Mouse (Mus musculus) adrenal gland, postnatal 10 days (tissue): ENCODE results near the gene Kcnj2. TPM values are rescaled to one million over a fixed set of nuclear protein-coding genes. Genes with fewer than 3 reads are reported as not detected.

Experiments
- DNase-seq: peaks from one replicate; pipeline ENCODE4 v3.0.0; 2021; ENCODE audit warnings: mixed read lengths
- long read RNA-seq, 2 experiments: library from polyadenylated mRNA; stranded (forward); transcript quantifications; one replicate each; pipeline ENCODE4 v2.0.0; 2021
- total RNA-seq, 2 experiments: library from RNA; stranded (reverse); gene quantifications; 2 replicates each; pipeline ENCODE4 v1.2.3; 2021

Gene Kcnj2
- total RNA-seq: 1 to 10 TPM; 4.5 to 7.6 TPM
- long read RNA-seq, experiment 1, partial matches to known transcripts: 0 of 2 reads
- long read RNA-seq, experiment 1, other reads (novel, unspliced or antisense): 2 of 2 reads
- long read RNA-seq, experiment 2: 0 reads

DNA sequence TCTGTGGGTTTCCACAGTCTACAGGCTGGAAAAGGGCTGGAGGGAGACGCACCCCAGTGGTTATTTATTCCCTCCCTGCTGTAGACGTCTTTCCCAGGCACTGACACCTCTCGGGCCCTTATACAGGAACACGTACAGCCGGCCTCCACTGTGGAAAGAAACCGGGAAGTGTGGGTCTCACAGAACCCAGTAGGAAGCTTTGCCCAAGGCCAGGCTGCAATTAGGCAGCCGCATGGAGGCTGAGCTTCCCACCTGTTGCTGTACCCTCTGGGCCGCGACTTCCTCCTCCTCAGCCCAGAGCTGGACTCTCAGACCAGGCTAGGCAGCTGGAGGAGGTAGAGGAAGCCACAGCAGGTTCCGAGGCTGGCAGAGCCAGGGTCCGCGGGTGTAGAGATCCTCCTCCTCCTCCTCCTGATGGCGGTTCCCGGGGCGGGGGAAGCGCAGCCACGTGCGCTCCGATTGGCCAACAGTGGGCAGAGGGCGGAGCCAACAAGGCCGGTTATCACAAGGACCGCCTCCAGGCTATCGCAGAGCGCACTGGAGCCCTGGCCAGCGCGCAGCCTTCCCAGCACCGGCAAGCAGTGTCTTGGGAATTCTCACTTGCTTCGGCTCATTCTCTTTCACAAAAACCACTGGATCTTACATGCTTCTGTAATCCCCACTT lies at the start of gene Kcnj2:
Gene Kcnj2, plus strand, starts transcription at position 530 of the 664 bp plus-strand sequence.
- peak; percentile 96 for DNase-seq

DNA sequence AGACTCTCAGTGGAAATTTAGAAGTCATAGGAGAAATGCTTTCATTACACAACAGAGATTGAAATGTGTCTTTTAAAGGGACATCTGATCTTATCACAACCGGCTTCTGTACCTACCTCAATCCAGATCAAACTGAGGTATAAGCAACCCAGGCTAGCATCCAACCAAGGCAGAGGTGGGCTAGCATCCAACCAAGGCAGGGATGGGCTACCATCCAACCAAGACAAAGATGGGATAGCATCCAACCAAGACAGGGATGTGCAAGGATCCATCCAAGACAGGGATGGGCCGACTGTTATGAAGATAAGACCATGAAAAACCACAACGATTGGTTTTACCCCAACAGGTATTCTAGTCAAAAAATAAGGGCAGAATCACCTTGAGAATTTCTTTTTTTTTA lies 49.8 kb upstream of the Kcnj2 start:
- DNase-seq: no peak

DNA sequence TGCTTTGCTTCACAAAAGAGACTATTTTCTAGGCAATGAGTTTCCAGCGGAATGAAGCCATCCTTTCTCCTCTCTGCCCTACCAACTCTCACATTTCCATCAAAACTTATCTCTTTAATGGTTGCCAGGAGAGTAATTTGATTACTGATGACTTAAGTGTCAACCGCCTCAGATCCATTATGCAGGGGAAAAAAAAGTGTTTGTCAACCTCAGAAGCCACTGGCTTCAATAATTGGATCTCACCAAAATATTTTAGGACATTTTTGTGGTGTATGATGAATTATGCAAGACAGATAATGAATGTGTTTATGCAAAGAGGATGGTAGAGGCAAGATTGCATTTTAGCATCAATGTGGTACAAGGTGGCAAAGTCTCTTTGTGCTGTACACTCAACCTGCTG lies 45.8 kb upstream of the Kcnj2 start:
- DNase-seq: no peak

DNA sequence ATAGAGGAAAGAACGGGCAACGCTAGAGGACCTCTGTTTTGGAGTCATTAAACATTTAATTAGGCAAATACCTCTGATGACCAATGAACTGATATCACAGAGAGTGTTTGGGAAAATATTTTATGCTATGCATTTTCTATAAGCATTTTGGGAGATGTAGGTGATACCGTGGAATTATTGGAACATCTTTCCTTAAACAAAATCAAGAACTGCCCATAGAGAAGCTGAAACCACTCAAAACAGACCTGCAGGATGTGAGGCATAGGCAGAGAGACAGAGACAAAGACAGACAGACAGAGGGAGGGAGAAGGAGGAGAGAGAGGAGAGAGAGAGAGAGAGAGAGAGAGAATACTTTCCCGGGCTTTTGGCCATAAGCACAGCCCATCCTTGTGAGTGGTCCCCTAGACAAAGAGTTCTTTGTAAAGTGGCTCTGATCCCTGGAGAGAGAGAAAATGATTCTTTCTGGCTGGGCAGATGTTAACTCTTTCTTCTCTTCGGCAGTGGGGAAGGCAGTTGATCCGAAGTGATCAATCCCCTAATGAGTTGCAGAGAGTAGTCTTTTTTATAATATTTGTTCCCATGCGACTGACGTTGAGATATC lies 43.2 kb upstream of the Kcnj2 start:
- no peak for DNase-seq

DNA sequence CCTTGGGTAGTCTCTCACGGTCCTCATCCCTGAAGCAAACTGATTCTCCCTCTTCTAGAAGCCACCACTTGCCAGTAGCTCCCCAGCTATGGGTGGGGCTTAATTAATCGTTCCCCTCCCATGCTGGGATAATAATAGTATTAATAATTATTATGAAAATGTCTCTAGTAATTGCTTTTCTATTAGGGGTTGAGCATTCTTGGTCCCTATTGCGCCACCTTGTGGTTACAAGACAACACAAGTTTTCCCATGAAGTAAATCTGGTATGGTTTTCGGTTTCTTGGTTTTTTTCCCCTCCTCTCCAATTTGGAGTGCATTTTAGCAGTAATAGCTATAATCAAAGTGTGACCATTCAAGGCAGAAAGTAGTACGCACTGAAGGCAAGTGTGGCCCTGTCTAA lies 23.8 kb upstream of the Kcnj2 start:
- peak; percentile 53 for DNase-seq

DNA sequence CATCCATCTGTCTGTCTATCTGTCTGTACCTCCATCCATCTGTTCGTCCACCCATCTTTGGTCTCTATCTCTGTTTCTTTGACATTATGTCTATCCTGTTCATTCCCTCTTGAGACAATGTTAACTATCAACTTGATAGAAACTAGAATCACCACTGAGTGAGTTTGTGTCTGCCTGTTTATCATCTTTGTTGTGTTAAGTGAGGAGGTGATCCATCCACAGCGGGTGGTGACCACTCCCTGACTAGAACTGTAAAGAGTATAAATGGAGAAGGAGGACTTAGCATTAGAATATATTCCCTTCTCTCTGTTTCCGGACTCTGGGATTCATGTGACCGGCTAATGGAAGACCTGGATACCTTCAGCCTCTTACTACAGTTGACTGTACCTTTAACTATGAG lies 22.7 kb upstream of the Kcnj2 start:
- DNase-seq: no peak

DNA sequence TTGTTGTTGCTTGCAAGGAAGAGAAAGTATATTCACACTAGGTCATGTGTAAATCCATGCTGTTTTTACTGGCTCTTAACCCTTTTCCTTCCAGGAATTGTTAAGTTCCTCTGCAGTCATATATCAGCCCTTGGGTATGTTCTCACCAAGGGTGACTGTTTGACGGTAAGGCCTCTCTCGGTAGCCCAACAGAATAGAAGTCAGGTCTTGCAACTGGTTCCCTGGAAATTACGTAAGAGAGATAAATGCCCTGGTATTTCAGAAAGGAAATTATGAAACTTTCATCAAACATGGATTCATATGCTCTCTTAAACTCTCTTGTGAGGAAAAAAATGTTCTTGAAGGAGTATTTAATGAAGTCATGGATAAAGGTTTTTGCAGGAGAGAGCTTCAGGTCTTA lies 11.7 kb upstream of the Kcnj2 start:
- no peak for DNase-seq

DNA sequence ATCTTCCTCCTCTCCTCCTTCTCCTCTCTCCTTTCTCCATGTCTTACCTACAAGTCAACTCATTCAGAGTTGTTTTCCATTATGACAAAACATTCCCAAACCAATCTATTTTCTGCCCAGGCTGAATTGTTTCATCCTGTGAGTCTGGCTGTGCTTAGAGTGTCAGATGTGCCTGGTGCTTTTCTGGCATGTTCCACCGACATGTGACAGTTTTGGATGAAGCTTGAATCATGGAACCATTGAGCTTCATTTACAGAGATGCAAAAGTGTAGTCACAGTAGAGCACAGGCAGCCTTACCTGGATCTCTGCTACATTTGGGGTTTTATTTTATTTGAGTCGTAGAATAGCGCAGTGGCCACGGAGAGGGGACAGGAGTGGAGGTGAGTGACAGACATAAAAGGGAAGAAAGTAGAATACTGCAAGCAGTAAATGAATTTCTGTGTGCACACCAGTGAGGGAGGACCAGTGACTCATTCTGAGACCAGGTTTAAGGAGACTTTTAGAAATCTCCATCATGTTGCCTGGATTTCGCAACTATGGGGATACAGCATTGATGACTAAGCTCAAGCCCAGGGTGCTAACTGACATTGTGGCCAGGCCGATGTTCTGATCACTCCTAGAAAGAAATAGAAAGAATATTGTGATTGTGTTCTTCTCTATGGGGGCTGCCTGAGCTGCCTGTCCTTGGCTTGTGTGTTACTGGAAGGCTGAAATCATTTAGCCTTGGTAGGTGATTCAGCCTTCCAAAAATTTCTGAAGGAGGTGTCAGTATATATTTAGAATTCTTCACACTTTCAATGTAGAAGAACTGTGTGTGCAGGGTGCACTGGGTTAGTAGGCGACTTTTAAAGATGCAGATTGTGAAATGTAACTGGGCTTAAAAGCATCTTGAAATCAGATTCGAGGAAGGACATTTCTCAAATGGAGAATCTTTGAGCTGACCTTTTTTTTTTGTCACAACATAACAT lies 10.8 kb upstream of the Kcnj2 start:
- no peak for DNase-seq

DNA sequence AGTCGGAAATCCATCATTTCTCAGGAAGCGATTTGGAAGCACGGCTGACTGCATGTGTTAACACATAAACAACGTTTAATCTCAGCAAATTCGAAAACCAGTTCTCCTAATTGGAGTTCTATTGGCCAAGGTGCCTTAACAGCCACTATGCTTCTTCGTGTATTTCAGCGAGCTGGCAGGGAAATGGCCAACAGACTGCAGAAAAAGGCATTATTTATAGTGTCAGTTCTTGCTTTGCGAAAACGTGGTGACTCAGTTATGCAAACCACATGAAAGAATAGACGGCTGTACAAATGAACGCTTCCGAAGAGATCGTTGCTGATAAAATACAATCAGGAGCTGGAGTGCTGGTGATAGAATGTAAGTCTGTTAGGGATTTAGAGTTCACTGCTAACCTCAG lies 9.9 kb upstream of the Kcnj2 start:
- no peak for DNase-seq

DNA sequence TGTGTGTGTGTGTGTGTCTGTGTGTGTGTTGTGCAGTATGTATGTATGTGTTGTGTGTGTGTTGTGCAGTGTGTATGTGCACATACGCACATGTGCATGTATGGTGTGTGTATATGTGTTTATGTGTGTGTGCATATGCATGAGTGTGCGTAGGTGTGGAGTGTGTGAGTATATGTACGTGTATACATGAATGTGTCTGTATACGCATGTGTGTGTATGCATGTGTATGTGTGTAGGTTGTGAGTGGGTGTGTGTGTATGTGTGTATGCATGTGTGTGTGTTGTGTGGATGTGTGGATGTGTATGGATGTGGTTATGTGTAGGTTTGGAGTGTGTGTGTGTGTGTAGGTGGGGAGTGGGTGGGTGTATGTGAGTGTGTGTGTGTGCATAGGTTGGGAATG lies 8.5 kb upstream of the Kcnj2 start:
- no peak for DNase-seq

DNA sequence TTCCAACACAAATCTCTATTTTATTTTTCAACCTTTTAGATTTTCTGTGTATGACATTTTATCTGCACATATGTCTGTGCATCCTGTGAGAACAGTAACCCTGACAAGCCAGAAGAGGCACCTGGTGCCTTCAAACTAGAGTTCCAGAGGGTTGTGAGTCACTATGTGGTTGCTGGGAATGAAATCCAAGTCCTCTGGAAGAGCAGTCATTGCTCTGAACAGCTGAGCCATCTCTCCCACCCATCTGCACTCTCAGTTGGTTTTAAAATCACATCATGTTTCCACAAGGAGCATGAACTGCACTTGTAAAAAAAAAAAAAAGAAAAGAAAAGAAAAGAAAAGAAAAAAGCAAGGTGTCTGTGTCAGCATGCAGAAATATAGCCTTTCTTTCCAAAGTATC lies 6.5 kb upstream of the Kcnj2 start:
- DNase-seq: no peak

DNA sequence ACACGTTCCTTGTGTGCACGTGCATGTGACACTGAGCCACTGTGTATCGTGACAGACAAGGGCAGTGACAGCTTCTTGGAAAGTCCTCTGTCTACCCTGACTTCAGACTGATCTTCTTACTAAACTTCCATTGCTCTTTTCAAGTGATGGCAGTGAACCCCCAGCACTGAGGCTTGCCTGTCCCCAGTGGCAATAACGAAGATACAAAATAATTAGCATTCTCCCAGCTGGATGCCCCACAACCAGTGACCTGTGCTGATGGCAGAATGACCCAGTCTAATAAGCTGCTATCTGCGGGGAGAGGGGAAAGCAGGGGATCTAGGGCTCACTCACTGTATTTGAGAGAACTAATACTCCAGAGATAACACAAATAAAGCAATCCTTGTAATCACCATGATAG lies 5.7 kb upstream of the Kcnj2 start:
- DNase-seq: no peak

DNA sequence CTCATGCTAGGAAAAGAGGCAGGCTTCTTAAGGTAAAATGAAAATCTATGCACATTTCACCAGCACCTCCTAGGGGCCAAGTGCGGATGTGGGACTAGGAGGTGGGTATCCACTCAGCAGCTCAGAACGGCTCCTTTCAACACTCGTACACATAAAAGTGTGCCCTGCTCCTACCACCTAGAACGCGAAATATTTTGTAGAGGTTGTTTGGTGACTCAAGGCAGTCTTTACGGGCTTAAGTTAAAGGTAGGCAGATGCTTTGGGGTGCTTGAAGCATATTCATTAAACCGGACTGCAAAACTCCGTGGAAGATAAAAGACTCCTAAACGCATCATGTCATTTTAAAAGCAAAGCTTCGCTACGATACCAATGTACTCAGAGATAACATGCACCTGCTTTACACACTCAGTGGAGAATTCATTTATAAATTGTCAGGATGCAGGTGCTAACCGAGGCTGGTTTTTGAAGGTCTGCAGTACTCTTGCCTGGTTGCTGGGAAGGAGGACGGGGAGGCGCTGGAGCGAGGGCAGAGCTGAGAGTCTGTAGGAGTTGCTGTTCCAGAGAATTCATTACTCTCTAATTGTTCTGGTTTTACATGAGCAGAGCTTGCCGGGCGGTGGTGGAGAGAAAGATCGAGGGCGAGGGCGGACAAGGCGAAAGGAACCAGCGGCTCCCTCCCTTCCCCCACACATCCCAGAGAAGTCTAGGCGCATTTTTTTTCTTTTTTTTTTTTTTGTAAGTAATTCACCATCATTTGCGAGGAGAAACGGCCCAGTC lies 1.0 kb upstream of the Kcnj2 start:
- peak; percentile 54 for DNase-seq

DNA sequence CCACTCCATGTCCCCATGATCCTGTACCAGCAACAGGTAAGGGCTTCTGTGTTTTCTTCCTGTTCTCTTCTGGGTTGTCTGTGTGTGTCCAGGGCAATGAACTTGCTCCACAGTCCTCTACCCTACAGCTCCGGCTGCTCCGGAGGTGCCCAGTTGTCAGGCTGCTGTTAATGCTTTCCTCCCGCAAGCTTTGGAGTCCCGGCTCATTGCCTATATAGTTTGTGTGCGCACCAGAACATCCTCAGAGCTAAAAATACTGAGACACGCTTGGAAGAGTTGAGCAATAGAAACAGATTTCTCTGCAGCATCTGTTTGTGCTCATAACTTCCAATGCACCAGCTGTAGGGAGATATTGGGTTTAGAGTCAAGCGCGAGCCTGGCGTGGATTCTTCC lies 331 bp downstream of the Kcnj2 start:
- DNase-seq: no peak

DNA sequence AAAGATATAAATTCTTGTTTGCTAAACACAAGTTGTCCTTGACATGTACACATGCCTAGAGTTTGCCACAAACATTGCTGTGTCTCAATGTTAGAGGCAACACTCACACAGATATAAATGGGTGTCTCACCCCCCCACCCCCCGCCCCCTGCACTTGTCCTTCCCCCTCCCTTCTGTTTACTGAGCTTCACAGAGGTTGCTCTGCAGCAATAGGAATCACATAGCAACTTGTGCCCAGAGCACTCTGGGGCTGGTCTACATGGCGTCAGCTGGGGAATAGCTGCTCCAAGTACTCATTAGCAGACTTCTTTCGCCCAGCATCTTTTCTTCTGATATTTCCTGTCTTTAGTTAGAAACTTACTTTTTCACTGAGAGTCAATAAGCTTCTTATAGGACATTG lies 1.8 kb downstream of the Kcnj2 start:
- no peak for DNase-seq

DNA sequence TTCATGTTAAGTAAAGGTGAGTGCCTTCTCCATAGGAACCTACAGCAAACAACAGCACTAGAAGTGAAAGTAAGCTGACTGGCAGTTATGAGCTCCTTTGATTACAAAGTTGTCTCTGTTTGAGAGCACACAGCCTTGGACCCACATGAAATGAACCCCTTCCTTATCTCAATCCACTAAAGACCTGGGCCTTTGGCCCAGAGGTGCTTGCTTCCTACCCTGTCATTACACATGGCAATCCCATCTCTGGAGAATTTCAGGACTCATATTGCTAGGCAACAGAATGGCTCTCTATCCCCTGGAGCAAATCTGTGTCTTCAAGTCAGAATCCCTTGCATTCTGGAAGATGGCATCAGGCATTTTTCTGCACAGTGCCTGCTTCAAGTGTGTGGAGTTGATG lies 4.5 kb downstream of the Kcnj2 start:
- no peak for DNase-seq

DNA sequence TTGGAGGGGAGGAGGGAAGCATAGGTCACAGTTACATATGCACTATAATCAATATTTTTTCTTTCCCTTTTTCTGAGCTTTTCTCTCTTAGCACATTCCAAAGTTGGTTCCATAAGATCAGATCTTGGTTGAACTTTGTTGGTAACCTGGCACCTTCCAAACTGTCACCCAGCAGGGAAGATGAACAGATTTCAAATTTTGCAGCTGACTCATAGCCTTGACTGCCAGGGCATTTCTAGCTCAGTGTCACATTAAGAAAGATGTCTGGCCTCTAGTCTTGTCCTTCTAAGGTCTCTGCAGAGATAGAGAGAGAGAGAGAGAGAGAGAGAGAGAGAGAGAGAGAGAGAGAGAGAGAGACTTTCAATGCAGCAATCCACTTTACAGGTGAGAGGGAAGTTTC lies 8.2 kb downstream of the Kcnj2 start:
- DNase-seq: no peak

DNA sequence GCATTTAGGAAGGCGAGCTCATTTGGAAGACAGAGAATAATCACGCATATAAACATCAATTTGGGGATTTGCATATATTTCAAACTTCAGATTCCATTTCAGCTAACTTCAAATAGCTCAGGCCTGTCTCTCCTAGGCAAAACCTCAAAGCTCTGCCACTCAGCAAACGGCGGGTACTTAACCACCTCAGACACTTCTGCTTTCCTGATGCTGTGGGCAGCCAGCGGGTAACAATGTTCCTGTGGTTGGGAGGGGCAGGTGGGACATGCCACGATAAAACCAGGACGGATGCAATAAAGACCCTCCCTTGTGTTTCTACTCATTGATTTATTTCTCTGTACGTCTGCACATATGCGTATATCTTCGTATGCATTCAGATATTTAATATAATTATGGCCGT lies 12.1 kb downstream of the Kcnj2 start:
- DNase-seq: no peak

DNA sequence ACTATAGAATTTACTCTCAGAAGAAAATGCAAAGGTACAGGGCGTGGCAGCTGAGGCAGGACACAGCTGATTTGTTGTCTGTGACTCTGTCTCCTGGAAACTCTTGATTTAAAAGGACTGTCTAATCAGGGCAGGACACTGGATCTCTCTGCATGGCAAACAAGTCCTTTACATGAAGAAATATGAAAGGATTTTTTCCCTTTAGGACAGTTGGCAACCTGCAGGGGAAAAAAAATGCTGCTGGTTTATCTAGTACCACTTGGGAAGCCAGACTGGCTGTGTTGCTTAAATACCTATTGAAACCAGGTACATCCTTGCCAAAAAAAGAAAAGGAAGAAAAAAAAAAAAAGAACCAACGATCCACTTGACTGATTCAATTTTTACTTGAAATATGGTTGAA lies 17.0 kb downstream of the Kcnj2 start:
- DNase-seq: no peak

DNA sequence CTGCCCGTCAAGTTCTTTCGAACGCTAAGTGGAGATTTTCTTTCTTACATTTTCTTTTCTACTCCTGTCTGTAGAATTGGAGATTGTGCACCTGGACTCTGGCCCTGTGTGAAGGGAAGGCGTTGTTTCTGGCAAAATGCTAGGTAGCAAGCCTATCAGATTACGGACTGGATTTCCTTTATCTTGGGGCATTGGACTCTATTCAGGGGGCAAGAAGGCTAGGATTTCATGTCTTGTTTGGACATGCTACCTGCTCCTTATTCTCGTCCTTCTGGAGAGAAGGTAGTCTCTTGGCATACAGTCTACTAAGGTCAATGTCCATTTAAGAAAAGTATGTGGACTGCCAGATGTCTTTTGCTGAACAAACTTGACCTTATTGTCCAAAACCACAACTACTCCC lies 21.0 kb downstream of the Kcnj2 start:
- no peak for DNase-seq

DNA sequence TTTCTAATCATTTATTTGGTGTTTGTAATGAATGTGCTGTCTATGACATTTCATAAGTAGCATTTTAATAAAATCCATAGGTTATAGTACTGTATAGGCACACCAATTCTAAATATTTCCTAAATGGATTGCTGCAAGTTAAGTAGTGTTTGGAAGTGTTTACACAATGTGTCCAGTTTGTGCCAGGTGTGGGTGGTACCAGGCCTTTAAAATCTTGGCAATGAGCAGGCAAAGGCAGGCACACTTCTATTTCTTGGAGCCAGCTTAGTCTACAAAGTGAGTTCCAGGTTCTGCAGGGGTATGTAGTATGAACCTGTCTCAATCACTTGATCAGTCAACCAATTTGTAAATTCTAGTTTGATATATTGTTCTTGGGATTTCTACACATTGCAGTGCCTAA lies 22.3 kb downstream of the Kcnj2 start:
- peak; percentile 11 for DNase-seq

DNA sequence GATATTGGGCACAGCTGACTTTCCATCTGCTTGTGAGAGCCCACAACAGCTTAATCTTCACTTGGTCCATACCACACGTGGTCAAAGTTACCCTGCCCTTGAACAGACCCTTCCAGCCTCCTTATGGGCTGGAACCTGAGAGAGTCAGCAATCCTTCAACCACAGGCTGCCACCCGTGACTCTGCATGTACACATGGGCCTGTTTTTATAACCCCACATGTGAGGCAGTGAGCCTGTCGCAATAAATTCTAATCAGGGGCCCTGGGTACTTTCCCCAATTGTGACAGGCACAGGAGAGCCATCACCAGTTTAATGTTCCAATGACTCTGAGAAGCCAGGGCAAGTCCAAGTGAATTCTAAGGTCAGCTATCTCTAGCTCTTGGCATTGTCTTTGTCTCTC lies 22.8 kb downstream of the Kcnj2 start:
- no peak for DNase-seq
